Mouse (Mus musculus): Measurements from ENCODE around the gene Epb42. TPM values are rescaled to one million over a fixed set of nuclear protein-coding genes. Genes with fewer than 3 reads are reported as not detected.
"Not testable (repeated sequence)": the region's sequence is repeated elsewhere in the genome, so short reads cannot be mapped to it uniquely, and the experiment has no call there.

Epb42 gene
- total RNA-seq (2021), result 2.0 and 10.3 TPM in 2 replicates
- long read RNA-seq, experiment 1, full-length matches to known transcripts, result 1 of 2 reads
- long read RNA-seq, experiment 1, partial matches to known transcripts, result 0 of 2 reads
- long read RNA-seq, experiment 1, other reads (novel, unspliced or antisense), result 1 of 2 reads
- long read RNA-seq, experiment 2, full-length matches to known transcripts, result 11 of 12 reads
- long read RNA-seq, experiment 2, partial matches to known transcripts, result 1 of 12 reads
- long read RNA-seq, experiment 2, other reads (novel, unspliced or antisense), result 0 of 12 reads

- no peak for DNase-seq
Measured at GRCm38 (mm10) chr2:121036733-121037341, at the start of gene Epb42. Gene Epb42 (minus strand): TSS chr2:121037072.

DNA sequence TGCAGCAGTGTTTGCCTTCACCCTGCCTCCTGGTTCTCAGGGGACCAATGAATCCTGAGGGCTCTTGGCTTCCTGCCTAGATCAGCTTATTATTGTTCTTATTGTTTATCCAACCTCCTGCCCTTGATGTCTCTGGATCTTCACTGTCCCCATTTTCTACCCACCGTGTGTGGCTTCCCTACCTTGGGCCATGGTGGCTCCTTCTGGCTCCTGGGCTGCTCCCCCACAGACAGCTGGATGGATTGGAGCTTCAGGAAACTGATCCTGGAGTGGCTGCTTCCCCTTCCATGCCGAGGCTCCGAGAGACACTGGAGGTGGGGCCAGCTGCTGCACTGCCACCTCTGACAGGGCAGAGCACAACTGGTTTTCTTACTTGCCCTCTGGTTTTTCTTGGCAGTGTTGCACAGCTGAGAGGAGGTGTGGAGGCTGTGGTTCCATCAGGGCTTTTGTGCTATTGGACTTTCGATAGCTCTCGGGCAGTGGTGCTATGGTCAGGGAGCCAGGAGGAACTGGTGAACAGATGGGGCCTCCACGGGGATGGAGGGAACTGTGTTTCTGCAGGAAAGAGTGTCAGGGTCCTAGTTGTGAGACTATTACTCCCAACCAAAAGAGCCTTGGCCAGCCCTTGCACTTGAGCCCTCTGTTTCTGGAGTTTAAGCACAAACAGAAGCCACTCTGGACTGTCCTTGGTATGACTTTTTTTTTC, 48.8 kb upstream of the Epb42 start, which contains the start of gene Tgm5:
Tgm5 (minus strand) TSS at position 362 of the 706 bp plus-strand sequence.
- no peak for DNase-seq

GRCm38 (mm10) chr2:121082626-121083025, 45.8 kb upstream of the Epb42 start:
- DNase-seq, result no peak

GRCm38 (mm10) chr2:121074747-121075146, 37.9 kb upstream of the Epb42 start:
- DNase-seq, result no peak

- no peak for DNase-seq
Measured at GRCm38 (mm10) chr2:121071871-121072270, 35.0 kb upstream of the Epb42 start.

DNA sequence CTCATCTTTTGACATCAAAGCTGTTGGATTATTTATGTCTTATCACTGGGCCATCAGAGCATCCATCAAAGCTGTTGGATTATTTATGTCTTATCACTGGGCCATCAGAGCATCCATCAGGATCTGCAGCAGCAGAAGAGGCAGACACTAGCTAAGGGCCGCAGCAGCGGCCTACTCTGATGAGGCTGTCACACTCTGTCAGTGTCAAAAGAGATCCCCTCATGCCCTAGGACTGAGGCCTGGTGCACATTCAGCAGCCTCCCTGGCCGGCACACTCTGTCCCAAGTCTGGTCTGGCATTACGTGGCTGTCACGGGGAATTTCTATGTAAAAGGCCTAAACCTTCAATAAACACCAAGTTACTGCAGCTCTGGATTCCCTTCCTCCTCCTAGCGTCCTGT, 32.6 kb upstream of the Epb42 start:
- no peak for DNase-seq

- no peak for DNase-seq
Measured at GRCm38 (mm10) chr2:121067116-121067515, 30.2 kb upstream of the Epb42 start.

- DNase-seq, result no peak
Measured at GRCm38 (mm10) chr2:121061315-121061714, 24.4 kb upstream of the Epb42 start.

DNA sequence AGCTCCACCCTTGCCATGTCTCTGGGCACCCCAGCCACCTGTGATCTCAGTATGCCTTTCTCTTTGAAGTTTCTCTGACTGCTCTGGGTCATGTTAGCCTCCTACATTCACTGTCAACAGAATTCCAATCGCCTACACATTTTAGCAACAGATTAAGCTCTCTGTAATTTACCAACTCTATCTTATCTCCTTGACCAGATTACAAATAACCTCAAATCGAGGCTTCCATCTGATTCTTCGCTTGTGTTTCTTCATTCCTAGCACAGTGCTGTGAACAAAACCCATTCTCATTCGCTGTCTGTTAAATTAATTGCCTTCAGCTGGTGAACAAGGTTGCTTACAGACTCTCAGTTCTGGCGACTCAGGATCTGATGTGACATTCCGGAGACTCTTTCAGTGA, 21.1 kb upstream of the Epb42 start:
- DNase-seq, result no peak

DNA sequence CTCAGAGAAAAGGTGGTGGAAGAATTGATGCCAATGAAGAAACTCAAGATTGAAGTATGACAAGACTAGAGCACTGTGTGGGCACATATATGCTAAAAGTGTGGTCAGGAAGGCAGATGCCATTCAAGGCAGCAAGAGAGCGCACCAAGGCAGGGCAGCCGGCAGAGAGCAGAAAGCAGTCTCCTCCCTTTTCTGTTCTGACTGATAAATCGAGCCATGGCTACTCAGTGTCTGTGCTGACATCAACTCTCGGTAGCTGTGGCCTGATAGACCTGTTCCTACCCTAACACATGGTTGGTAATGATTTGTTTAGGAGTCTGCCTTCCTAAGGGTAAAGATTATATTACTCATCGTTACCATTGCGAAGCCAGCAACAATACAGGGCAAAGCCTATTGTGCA, 19.0 kb upstream of the Epb42 start:
- DNase-seq, result no peak

- DNase-seq, result no peak
Measured at GRCm38 (mm10) chr2:121054060-121054459, 17.2 kb upstream of the Epb42 start.

DNA sequence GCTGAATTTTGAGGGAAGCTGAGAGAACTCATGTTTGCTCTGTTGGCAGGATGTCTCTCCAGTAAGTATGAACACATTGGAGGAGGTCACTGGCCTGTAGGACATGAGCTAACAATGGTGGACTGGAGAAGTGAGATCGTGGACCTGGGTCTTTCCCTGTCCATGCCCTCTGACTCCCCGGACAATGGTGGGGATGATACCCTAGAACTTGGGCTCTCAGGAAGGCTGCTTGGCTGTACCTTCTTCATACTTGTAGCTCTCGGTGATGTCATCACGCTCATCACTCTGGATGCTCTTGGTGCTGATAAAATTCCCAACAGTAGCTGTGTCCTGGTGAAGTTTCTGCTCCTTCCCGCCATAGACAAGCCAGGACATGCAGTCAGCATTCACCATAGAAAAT, 15.3 kb upstream of the Epb42 start:
- no peak for DNase-seq

DNA sequence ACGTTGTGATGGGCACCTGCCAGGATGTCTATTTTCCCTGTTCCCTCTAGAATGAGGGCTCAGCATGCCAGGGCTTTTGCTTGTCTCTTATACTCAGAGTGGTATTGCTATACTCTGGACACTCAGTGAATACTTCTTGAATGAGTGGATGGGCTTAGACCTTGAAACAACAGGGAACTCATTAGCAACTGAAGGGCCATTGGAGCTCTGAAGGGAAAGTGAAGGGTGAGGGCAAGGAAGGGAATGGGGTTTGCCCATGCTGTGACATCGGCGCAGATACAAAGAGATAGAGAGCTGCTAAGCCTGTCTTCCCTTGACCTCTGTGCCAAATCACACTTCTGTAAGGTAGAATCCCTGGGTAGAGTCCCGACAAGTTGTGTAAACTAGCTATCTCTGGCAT, 8.8 kb upstream of the Epb42 start:
- DNase-seq, result no peak

DNA sequence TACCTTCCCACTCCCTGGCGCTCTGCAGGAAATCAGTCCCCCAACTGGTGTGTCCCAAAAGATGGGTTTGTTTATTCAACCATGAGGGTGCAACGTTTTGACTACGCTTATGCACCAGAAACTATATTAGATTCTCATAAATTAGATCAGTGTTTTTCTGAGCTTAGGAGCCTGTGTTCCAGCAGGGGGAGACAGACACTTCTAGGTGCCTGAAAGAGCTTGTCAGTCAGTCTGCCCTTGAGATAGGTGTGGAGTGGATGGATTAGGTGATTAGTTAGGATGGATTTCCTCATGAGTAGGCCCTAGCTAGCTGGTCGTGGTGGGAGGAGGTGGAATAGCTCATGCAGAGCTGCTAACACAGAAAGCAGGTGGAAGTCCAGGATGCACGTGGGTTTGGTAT, 4.2 kb upstream of the Epb42 start:
- peak; percentile 52 for DNase-seq

GRCm38 (mm10) chr2:121039382-121039781, 2.5 kb upstream of the Epb42 start:
- DNase-seq, result no peak

DNA sequence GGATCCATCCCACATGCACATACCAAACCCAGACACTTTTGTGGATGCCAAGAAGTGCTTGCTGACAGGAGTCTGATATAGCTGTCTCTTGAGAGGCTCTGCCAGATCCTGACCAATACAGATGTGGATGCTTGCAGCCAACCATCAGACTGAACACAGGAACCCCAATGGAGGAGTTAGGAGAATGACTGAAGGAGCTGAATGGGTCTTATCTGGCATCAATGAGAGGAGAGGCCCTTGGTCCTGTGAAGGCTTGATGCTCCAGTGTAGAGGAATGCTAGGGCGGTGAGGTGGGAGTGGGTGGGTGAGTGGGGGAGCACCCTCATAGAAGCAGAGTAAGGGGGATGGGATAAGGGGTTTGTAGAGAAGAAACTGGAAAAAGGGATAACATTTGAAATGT, 2.0 kb upstream of the Epb42 start:
- DNase-seq, result not testable (repeated sequence)

DNA sequence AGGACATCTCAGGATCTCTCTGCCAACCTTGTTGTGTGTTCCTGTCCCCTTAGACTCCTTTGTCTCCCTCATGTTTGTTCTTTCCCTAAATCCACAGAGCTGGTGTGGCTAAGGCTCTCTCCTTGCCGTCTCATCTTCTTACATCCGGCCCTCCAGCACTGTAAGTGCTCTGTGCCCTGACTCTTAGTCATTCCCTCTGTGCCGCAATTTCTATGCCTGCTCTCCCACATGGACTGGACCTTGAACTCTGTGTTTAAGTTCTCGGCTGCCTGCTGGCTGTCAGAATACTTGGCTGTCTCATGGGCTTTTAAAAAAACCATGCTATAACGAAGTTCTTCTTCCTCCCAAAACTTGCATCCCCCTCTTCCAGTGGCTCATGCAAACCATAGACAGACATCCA, 14.0 kb downstream of the Epb42 start:
- DNase-seq, result peak; percentile 26

- no peak for DNase-seq
Measured at GRCm38 (mm10) chr2:121017151-121017550, 19.7 kb downstream of the Epb42 start.

- DNase-seq, result no peak
Measured at GRCm38 (mm10) chr2:121016226-121016625, 20.6 kb downstream of the Epb42 start.

DNA sequence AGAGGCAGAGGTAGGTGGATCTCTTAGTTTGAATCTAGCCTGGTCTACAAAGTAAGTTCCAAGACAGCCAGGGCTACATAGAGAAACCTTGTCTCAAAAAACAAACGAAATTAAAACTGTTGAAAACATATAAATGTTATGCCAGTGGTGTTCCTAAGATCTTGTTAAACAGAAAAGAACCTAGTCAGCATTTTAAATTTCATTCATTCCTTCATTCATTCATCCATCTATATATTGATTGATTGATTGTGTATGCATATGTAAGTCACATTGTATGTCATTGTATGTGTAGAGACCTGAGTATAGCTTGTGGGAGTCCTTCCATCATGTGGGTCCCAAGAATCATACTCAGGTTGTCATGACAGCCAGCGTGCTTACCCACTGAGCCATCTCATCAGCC, 21.4 kb downstream of the Epb42 start:
- no peak for DNase-seq

DNA sequence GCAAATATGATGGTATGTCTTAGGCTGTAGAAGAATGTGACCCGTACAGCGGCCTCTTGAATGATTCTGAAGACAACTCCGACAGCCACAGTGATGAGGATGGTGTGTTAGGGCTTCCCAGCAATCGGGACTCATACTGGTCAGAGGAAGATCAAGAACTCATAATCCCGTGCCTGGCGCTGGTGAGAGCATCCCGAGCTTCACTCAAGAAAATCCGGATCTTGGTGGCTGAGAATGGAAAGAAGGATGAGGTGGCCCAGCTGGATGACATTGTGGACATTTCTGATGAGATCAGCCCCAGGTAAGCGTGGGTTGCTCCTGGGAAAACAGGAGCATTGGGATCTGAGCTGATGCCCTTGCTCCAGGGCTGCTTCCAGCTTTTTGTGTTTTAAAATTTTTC, 24.2 kb downstream of the Epb42 start:
- DNase-seq, result no peak

- DNase-seq, result no peak
Measured at GRCm38 (mm10) chr2:121009071-121009677, 27.7 kb downstream of the Epb42 start.

DNA sequence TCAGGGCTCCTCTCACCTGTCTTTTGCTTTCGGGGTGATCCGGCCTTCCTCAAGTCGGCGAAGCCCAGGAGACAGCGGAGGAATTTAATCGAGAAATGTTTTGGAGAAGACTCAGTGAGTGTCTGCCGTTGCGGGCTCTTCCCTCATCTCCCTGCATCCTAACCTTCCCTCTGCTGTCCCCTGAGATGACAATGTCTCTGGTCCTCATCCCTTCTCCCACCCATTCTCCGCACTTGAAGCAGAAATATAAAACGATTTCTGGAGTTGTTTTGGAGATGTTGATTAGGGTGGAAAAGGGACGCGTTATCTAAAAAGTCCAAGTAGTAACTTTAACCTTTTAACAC, 28.2 kb downstream of the Epb42 start:
- DNase-seq, result no peak

Data from adrenal gland, postnatal 14 days (tissue).